Mouse (Mus musculus) lung, adult 18-20 months (tissue): ENCODE measurements around the gene Itgb2.

Experiments used
- DNase-seq, 2 experiments: peaks; one replicate each; pipeline ENCODE4 v3.0.0; 2022; ENCODE audit warnings: mixed read lengths in 2 of 2

The Itgb2 gene

GRCm38 (mm10) chr10:77530140-77530539, at the start of gene Itgb2:
Gene Itgb2 (plus strand): TSS chr10:77530252.
- DNase-seq: peak; percentile 49 to 63

- DNase-seq: no peak
Measured at GRCm38 (mm10) chr10:77481814-77482213, 48.2 kb upstream of the Itgb2 start.

- peak; percentile 84 to 88 for DNase-seq
Measured at GRCm38 (mm10) chr10:77484205-77484935, 45.7 kb upstream of the Itgb2 start.

GRCm38 (mm10) chr10:77485786-77486185, 44.3 kb upstream of the Itgb2 start:
- DNase-seq: no peak

GRCm38 (mm10) chr10:77488168-77488567, 41.9 kb upstream of the Itgb2 start:
- no peak for DNase-seq

GRCm38 (mm10) chr10:77491585-77491984, 38.5 kb upstream of the Itgb2 start:
- no peak for DNase-seq

- DNase-seq: no peak
Measured at GRCm38 (mm10) chr10:77492885-77493284, 37.2 kb upstream of the Itgb2 start.

GRCm38 (mm10) chr10:77497185-77497584, 32.9 kb upstream of the Itgb2 start:
- DNase-seq: no peak

- DNase-seq: peak in 1 of 2 experiments; percentile 40
Measured at GRCm38 (mm10) chr10:77498254-77498653, 31.8 kb upstream of the Itgb2 start.

GRCm38 (mm10) chr10:77500636-77501035, 29.4 kb upstream of the Itgb2 start:
- DNase-seq: no peak

- no peak for DNase-seq
Measured at GRCm38 (mm10) chr10:77502967-77503922, 26.8 kb upstream of the Itgb2 start.

GRCm38 (mm10) chr10:77504143-77504542, 25.9 kb upstream of the Itgb2 start:
- no peak for DNase-seq

GRCm38 (mm10) chr10:77506526-77506925, 23.5 kb upstream of the Itgb2 start:
- DNase-seq: no peak

GRCm38 (mm10) chr10:77506961-77507577, 23.0 kb upstream of the Itgb2 start:
- peak; percentile 53 to 67 for DNase-seq

GRCm38 (mm10) chr10:77507779-77508178, 22.3 kb upstream of the Itgb2 start:
- no peak for DNase-seq

- DNase-seq: no peak
Measured at GRCm38 (mm10) chr10:77508744-77509143, 21.3 kb upstream of the Itgb2 start.

GRCm38 (mm10) chr10:77509403-77510187, 20.5 kb upstream of the Itgb2 start:
- peak; percentile 73 to 81 for DNase-seq

- DNase-seq: no peak
Measured at GRCm38 (mm10) chr10:77510225-77510982, 19.6 kb upstream of the Itgb2 start.

- DNase-seq: peak; percentile 93 to 95
Measured at GRCm38 (mm10) chr10:77515385-77516348, 14.4 kb upstream of the Itgb2 start, which contains the start of gene Fam207a. Gene Fam207a (minus strand): TSS chr10:77515785.

- DNase-seq: no peak
Measured at GRCm38 (mm10) chr10:77516379-77516951, 13.6 kb upstream of the Itgb2 start.
